Mouse (Mus musculus): ENCODE results near the gene Gapdh.

GRCm38 (mm10) chr6:125192016-125192714 lies 25.9 kb upstream of the Gapdh start:
- TF ChIP-seq CTCF (IDR thresholded peaks at IDR 0.05; ENCODE audit: borderline replicate concordance, insufficient read depth, low read depth, low read length): no peak
- TF ChIP-seq POLR2A (IDR thresholded peaks at IDR 0.05; ENCODE audit: borderline replicate concordance, insufficient read depth, low read length): no peak

Measured in cerebellum, adult 2 months (tissue).